Mouse (Mus musculus) midbrain, postnatal 0 days (tissue): ENCODE measurements at regions not wholly inside any gene's neighbourhood (a gene's known extent, or its start where the extent isn't known, plus 50 kb on each side); places are given as distances from the start of the nearest gene placed in this dataset.

Experiments used
- ATAC-seq: fragments of 200-750 bp; cut with Nextera tagmentation; 2 replicates; pipeline ENCODE4 v1.8.0; 2017; ENCODE audit warnings: moderate number of reproducible peaks, mild to moderate bottlenecking, moderate TSS enrichment, moderate library complexity; ENCODE audit not compliant: low FRiP score
- DNase-seq: peaks from one replicate; pipeline ENCODE4 v3.0.0-alpha.2; 2015; ENCODE audit warnings: low spot score
- H3K27ac ChIP-seq: fragments of 300-500 bp; sonication (generic); 2 replicates; pipeline ENCODE4 v1.5.1; 2014; ENCODE audit warnings: low read depth, mild to moderate bottlenecking, low read length, mixed read lengths
- H3K27me3 ChIP-seq: fragments of 300-500 bp; sonication (generic); 2 replicates; pipeline ENCODE4 v1.6.1; 2014; ENCODE audit warnings: low read length, control low read depth, mixed read lengths; ENCODE audit not compliant: insufficient read depth
- H3K36me3 ChIP-seq: fragments of 300-500 bp; sonication (generic); 2 replicates; pipeline ENCODE4 v1.6.1; 2014; ENCODE audit warnings: low read length, control low read depth, mixed read lengths; ENCODE audit not compliant: insufficient read depth
- H3K4me1 ChIP-seq: fragments of 300-500 bp; sonication (generic); 2 replicates; pipeline ENCODE4 v1.6.1; 2014; ENCODE audit warnings: mild to moderate bottlenecking, control low read depth, antibody characterized with exemption, low read length, mixed read lengths; ENCODE audit not compliant: insufficient read depth
- H3K4me2 ChIP-seq: fragments of 300-500 bp; sonication (generic); 2 replicates; pipeline ENCODE4 v1.6.1; 2014; ENCODE audit warnings: low read depth, mild to moderate bottlenecking, low read length, mixed read lengths; ENCODE audit not compliant: poor library complexity, severe bottlenecking
- H3K4me3 ChIP-seq: fragments of 300-500 bp; sonication (generic); 2 replicates; pipeline ENCODE4 v1.5.1; 2014; ENCODE audit warnings: low read depth, mild to moderate bottlenecking, low read length, moderate library complexity
- H3K9ac ChIP-seq: fragments of 300-500 bp; sonication (generic); replicated peaks from 2 replicates; pipeline ENCODE4 v1.6.1; 2014; ENCODE audit warnings: mild to moderate bottlenecking, low read length, moderate library complexity, mixed read lengths; ENCODE audit not compliant: poor library complexity, severe bottlenecking
- H3K9me3 ChIP-seq: fragments of 300-500 bp; sonication (generic); 2 replicates; pipeline ENCODE4 v1.6.1; 2016; ENCODE audit warnings: low read length, control low read depth
- CTCF ChIP-seq: IDR thresholded peaks from 2 replicates; pipeline ENCODE4 v1.5.1; 2016; ENCODE audit warnings: antibody characterized with exemption, mild to moderate bottlenecking
- WGBS: fragments of 180-500 bp; shearing (Covaris S2); extraction: QIAGEN DNeasy Blood & Tissue Kit; methylation state at CpG from one replicate; pipeline ENCODE4 v1.1.7; 2014; 5-methylcytosine and 5-hydroxymethylcytosine counted together

GRCm38 (mm10) chr7:138061116-138061515 lies 336.4 kb downstream of the Tcerg1l start:
- H3K4me1 ChIP-seq: no peaks in the 10 kb centered on the region
- H3K27ac ChIP-seq: no peak overlapping the region
- ATAC-seq (no peak), DNase-seq (peak; percentile 12)
- no peak overlapping the region for H3K4me3 ChIP-seq
- no peaks in the 10 kb centered on the region for H3K9me3 ChIP-seq
- no peaks in the 10 kb centered on the region for H3K27me3 ChIP-seq
- WGBS: 34% methylated on average over 7 of the region's 7 CpGs
- TF ChIP-seq CTCF: no peak
- no peak overlapping the region for H3K4me2 ChIP-seq
- H3K9ac ChIP-seq: no peak overlapping the region
- H3K36me3 ChIP-seq: no peaks in the 10 kb centered on the region

DNA sequence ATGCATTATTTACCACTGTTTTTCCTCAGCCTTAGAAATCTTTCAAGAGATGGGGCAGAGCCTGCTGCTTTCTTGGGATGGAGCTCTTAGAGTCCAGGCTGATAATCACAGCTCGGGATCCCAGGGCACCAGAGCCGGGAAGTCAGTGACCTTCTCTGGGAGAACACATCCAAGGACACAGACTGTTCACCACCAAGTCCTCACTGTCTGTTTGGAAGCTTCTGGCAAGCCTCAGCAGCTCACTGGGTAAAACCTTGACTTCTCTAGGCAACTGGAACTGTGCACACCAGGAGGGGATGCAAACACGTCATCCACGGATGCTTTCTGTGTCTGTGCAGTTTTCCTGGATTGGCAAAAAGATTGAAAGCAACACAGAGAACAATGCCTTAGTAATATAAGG lies 330.6 kb downstream of the Tcerg1l start:
- Histone ChIP-seq H3K36me3 (no peaks in the 10 kb centered on the region), H3K27ac (no peak overlapping the region), H3K4me2 (no peak overlapping the region), H3K27me3 (no peaks in the 10 kb centered on the region), H3K4me1 (no peaks in the 10 kb centered on the region), H3K4me3 (no peak overlapping the region), H3K9ac (no peak overlapping the region), H3K9me3 (no peaks in the 10 kb centered on the region)
- TF ChIP-seq CTCF: no peak
- no peak for ATAC-seq
- DNase-seq: peak; percentile 38
- WGBS: 68% methylated on average over 4 of the region's 4 CpGs

DNA sequence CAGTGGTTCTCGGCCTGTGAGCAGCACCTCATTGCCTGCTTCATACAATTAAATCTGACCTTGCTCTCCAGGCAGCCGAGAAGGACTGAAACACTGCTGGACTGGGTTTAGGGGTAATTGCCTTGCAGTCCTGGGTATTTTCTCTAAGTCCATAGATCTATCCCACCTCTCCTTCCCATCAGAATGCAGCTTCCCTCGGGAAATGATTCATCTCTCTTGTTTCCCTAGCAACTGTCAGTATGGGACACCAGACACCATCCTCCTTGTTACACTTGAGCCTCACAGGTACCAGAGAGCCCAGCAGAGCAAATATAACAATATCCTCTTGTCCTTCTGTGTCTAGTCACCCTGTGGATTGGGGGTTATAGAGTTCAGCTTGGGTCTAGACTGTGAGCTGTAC lies 322.3 kb downstream of the Tcerg1l start:
- WGBS: 56% methylated on average over 3 of the region's 3 CpGs

GRCm38 (mm10) chr7:138083980-138084379 lies 313.6 kb downstream of the Tcerg1l start:
- Histone ChIP-seq H3K4me3 (no peak overlapping the region), H3K9me3 (no peaks in the 10 kb centered on the region), H3K36me3 (no peaks in the 10 kb centered on the region), H3K9ac (no peak overlapping the region), H3K27me3 (no peaks in the 10 kb centered on the region), H3K27ac (no peak overlapping the region), H3K4me1 (no peaks in the 10 kb centered on the region), H3K4me2 (no peak overlapping the region)
- ATAC-seq: no peak
- peak; percentile 90 for DNase-seq
- WGBS: 23% methylated on average over 5 of the region's 5 CpGs
- peak; percentile 84 for TF ChIP-seq CTCF

More for the DNA sequence above, 322.3 kb downstream of the Tcerg1l start:
- DNase-seq (peak; percentile 26), ATAC-seq (no peak)
- no peaks in the 10 kb centered on the region for H3K4me1 ChIP-seq
- H3K9me3 ChIP-seq: no peaks in the 10 kb centered on the region
- H3K36me3 ChIP-seq: no peaks in the 10 kb centered on the region
- no peak overlapping the region for H3K9ac ChIP-seq
- no peak for TF ChIP-seq CTCF
- no peak overlapping the region for H3K4me2 ChIP-seq
- H3K27me3 ChIP-seq: no peaks in the 10 kb centered on the region
- no peak overlapping the region for H3K4me3 ChIP-seq
- H3K27ac ChIP-seq: no peak overlapping the region

DNA sequence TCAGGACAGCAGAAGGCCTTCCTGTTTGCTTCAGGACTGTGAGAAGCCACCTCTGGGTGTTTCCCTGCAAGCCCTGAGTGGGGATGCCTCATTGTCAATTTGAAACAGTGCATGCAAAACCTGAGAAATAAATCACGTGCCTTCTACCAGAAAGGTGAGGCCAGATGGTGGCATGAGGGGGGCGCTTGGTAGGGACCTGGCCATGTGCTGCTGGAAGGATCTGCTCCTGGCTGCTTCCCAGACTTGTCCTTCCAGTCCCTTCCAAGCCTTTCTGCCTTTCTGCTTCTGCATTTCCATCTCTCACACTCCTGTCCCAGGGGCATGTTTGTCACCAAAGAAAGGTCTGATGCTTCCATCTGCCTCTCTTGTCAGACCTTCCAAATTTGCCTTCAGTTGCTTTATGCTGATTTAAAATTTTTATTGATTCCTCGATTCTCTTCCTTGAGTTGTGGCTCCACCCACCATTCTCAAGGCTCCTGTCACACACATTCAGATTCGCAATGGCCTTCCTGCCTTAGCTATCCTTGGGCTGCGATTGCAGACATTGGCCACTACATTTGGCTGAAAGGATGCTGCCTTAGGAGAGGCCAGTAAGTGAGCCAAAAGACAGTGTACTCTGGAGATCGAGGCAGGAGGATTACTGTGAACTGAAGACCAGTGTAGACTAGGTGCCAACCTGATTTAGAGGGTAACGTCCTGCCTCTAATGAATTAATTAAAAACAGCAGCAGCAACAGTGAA lies 289.9 kb downstream of the Tcerg1l start:
- Histone ChIP-seq H3K27me3 (no peaks in the 10 kb centered on the region), H3K4me1 (no peaks in the 10 kb centered on the region), H3K4me2 (no peak overlapping the region), H3K9me3 (no peaks in the 10 kb centered on the region), H3K27ac (no peak overlapping the region), H3K36me3 (no peaks in the 10 kb centered on the region), H3K9ac (no peak overlapping the region), H3K4me3 (no peak overlapping the region)
- 67% methylated on average over 7 of the region's 7 CpGs for WGBS
- no peak for TF ChIP-seq CTCF
- ATAC-seq: no peak
- DNase-seq: peak; percentile 69

GRCm38 (mm10) chr7:138121497-138121896 lies 276.0 kb downstream of the Tcerg1l start:
- Histone ChIP-seq H3K4me2 (no peak overlapping the region), H3K27ac (peak overlapping the region; percentile 47), H3K36me3 (no peaks in the 10 kb centered on the region), H3K9me3 (no peaks in the 10 kb centered on the region), H3K4me3 (no peak overlapping the region), H3K4me1 (peaks cover 6% of the 10 kb centered on the region; the same call in 1 of the 2 replicates), H3K9ac (no peak overlapping the region), H3K27me3 (no peaks in the 10 kb centered on the region)
- DNase-seq (peak; percentile 32), ATAC-seq (no peak)
- no peak for TF ChIP-seq CTCF
- WGBS: 35% methylated on average over 4 of the region's 4 CpGs
